Mouse (Mus musculus) monocyte, adult 2 months (primary cell): ENCODE data around the gene BC005537.

Experiments
- DNase-seq, 2 experiments: peaks; one replicate each; pipeline ENCODE4 v3.0.0; 2022; ENCODE audit warnings: low spot score in 2 of 2, low read depth in 1 of 2

Gene BC005537

GRCm38 (mm10) chr13:24841702-24842101 lies 40.2 kb downstream of the BC005537 start:
- DNase-seq = no peak

DNA sequence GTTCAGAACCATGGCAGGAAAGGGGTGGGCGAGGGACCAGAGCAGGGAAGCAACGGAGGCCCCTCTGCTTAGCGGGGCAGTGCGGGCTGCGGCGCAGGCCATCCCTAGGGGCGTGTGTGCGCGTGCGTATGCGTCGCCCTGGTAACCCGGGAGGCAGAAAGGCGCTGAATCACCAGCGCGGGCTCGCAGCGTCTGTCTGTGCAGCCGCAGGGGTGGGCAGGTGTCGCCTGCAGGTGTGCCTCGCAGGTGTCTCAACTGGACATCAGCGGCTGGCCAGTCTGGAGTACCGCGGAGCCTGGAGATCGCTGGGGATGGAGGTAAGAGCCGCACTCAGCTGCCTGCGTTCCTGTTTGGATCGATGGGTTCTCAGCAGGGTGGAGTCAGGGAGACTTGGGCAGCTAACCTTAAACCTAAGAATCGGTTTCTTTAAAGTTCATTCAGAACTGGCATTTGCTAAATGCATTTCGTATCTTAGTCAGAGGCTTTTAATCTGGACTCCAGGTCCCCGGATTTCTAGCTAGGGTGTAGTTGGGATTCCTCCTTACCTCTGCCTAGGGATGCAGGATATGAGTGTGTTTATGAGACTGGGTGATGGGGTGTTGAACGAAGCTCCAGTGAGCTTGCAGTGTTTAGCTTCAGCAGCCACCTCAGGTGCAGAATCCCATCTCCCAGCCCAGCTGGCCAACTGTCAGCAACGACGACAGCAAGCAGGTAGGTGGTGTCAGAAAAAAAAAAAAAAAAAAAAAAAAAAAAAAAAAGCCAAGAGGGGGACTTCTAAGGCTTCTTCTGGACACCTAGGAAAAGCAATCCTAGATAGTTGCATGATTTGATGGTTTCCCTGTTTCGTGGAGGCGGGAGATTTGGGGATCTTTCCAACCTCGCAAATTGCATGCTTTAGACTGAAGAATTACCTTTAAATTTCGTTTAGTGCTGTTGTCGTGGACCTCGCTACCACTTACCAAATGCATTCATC lies 43.8 kb downstream of the BC005537 start, which contains the start of gene D130043K22Rik:
D130043K22Rik (plus strand) TSS at position 153 of the 973 bp plus-strand sequence.
- no peak for DNase-seq

DNA sequence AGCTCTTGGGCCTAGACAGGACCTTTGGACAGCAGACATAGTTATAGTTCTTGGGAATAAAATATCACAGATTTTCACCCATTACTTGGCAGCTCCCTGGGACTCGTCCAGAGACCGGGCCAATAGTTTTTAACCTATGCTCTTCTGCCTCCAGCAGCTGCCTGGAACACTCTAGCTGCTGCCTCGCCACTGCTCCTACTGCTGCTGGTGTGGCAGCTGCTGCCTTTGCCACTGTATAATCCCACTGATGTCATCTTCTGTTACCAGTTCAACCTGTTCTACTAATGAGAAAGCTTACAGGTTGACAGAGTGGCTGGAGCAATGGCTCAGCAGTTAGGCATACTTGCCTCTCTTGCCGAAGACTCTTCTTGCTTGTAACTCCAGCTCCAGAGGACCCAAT lies 47.9 kb downstream of the BC005537 start:
- no peak for DNase-seq

- no peak for DNase-seq
Observed at GRCm38 (mm10) chr13:24851989-24852388, 50.5 kb downstream of the BC005537 start.

- DNase-seq = no peak
Observed at GRCm38 (mm10) chr13:24852570-24852969, 51.1 kb downstream of the BC005537 start.

DNA sequence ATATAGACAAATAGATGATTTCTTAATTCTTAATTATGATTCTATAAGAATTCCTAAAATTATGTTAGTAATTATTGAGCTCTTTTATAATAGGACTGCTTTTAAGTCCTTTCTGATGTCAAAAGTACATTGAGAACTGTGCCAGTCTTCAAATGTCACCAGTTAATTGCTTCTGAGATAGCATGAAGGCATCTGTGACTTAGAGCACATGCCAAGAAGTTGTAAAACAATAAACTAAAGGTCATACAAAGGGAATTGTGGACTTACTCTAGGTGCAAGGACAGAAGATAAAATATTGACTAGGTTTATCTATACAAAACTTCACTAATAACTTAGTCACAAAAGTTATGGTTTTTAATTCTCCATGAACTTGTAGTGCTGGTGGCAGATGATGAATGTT lies 57.7 kb downstream of the BC005537 start:
- no peak for DNase-seq

DNA sequence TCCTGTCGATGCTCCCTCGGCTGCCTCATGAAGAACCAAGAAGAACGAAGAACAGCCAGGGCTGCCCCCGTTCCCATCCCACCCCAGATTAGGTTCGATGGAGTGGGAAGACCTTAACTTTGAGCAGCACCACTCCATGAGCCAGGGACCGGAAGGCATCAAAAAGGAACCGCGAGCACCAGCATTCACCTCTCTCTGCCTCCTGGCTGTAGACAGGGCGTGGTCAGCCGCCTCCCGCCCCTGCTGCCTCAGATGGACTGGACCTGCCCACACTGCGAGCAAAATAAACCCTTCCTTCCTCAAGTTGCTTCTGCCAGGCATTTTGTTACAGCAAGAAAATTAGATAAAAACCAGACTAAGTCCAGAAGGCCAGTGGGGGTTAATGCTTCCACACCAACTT lies 59.6 kb downstream of the BC005537 start:
- DNase-seq = no peak

GRCm38 (mm10) chr13:24862021-24862420 lies 60.6 kb downstream of the BC005537 start:
- DNase-seq = no peak

GRCm38 (mm10) chr13:24862520-24862919 lies 61.1 kb downstream of the BC005537 start:
- peak in 1 of 2 experiments; percentile 10 for DNase-seq
